Mouse (Mus musculus) liver, adult 2 months (tissue): Measurements from ENCODE around the gene Golga7b.

Source experiments
- CTCF ChIP-seq: fragments of 200-500 bp; IDR thresholded peaks from 2 replicates; pipeline ENCODE4 v1.5.1; 2011; ENCODE audit warnings: low read depth, low read length, control low read depth
- POLR2A ChIP-seq: fragments of 200-500 bp; IDR thresholded peaks from 2 replicates; pipeline ENCODE4 v1.6.1; 2011; ENCODE audit warnings: low read length, control low read depth; ENCODE audit not compliant: insufficient read depth; ENCODE audit errors: extremely low read depth

- TF ChIP-seq CTCF: no peak
- no peak for TF ChIP-seq POLR2A
Measured at GRCm38 (mm10) chr19:42279611-42280010, 32.2 kb downstream of the Golga7b start.
